Mouse (Mus musculus) liver, embryonic 11.5 days (tissue): ENCODE data around the gene Mb. TPM values are rescaled to one million over a fixed set of nuclear protein-coding genes. Genes with fewer than 3 reads are reported as not detected.

Experiments
- ATAC-seq: fragments of 200-750 bp; cut with Nextera tagmentation; replicated peaks from 2 replicates; pipeline ENCODE4 v1.8.0; 2017; ENCODE audit warnings: moderate number of reproducible peaks, mild to moderate bottlenecking, moderate TSS enrichment, moderate library complexity; ENCODE audit not compliant: low FRiP score
- DNase-seq: peaks from one replicate; pipeline ENCODE4 v3.0.0-alpha.2; 2017; ENCODE audit warnings: low spot score
- H3K27ac ChIP-seq: fragments of 300-500 bp; sonication (generic); 2 replicates; pipeline ENCODE4 v1.5.1; 2014; ENCODE audit warnings: mild to moderate bottlenecking, low read depth, low read length, control low read depth
- H3K27me3 ChIP-seq: fragments of 300-500 bp; sonication (generic); replicated peaks from 2 replicates; pipeline ENCODE4 v1.6.1; 2014; ENCODE audit warnings: low read length, mixed read lengths; ENCODE audit not compliant: control insufficient read depth, insufficient read depth
- H3K36me3 ChIP-seq: fragments of 300-500 bp; sonication (generic); 2 replicates; pipeline ENCODE4 v1.6.1; 2014; ENCODE audit warnings: mild to moderate bottlenecking, low read length, moderate library complexity, mixed read lengths; ENCODE audit not compliant: control insufficient read depth, insufficient read depth
- H3K4me1 ChIP-seq: fragments of 300-500 bp; sonication (generic); replicated peaks from 2 replicates; pipeline ENCODE4 v1.6.1; 2014; ENCODE audit warnings: low read length, mixed read lengths; ENCODE audit not compliant: control insufficient read depth, insufficient read depth
- H3K4me2 ChIP-seq: fragments of 300-500 bp; sonication (generic); 2 replicates; pipeline ENCODE4 v1.6.1; 2014; ENCODE audit warnings: mild to moderate bottlenecking, control low read depth, moderate library complexity
- H3K4me3 ChIP-seq: fragments of 300-500 bp; sonication (generic); 2 replicates; pipeline ENCODE4 v1.5.1; 2014; ENCODE audit warnings: low read depth, low read length, control low read depth
- H3K9ac ChIP-seq: fragments of 300-500 bp; sonication (generic); 2 replicates; pipeline ENCODE4 v1.6.1; 2014; ENCODE audit warnings: low read depth, low read length, control low read depth
- H3K9me3 ChIP-seq: fragments of 300-500 bp; sonication (generic); 2 replicates; pipeline ENCODE4 v1.6.1; 2016; ENCODE audit warnings: low read length, inconsistent platforms, mixed read lengths; ENCODE audit not compliant: control insufficient read depth
- WGBS: fragments of 180-500 bp; shearing (Covaris S2); extraction: QIAGEN DNeasy Blood & Tissue Kit; methylation state at CpG from one replicate; pipeline ENCODE4 v1.1.7; 2014; 5-methylcytosine and 5-hydroxymethylcytosine counted together
- polyA plus RNA-seq: library from polyadenylated mRNA; unstranded; fragments of >200 nt; fragmentation: Nextera tagmentation; extraction: Ambion mirVana; gene quantifications from 2 replicates; pipeline ENCODE4 v1.2.1, GENCODE M21; 2014

Gene Mb
- polyA plus RNA-seq, 1 experiment from 2014 or later: 0.56 TPM

DNA sequence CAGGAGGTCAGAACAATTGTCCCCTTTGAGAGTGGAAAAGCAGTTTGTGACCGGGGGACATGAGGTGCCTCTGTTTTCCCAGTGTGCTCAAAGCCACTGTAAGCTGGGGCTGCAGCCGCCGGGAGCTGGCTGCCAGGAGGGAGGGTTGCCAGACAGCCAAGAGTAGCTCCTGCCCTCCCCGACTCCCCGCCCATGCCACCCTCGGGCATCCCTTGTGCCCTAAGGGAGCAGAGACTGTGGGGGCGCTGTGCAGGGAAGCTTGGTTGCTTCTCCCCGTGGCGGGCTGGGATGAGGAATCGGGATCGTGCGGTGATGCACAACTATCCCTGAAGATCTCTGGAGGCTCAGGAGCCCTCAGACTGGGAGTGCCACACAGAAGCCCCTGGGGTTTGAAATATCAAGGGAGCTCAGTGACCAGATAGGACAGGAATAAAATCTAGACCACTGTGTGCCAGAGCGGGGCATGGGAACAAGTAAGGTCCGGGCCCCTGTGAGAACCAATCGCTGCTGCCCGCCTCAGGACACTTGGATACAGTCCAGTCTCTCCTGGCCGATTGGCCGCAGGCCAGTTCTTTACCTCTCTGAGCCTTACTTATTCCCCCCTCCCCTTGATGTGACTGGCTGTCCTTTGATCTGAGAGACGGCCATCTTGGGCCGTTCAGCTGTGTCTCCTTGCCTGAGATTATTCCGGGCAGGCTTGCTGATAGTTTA is 51.4 kb downstream of the Mb start:
- Histone ChIP-seq H3K9ac (no peak overlapping the region), H3K4me1 (no peaks in the 10 kb centered on the region), H3K36me3 (no peaks in the 10 kb centered on the region), H3K9me3 (no peaks in the 10 kb centered on the region), H3K4me2 (no peak overlapping the region), H3K27me3 (peaks cover 18% of the 10 kb centered on the region), H3K4me3 (no peak overlapping the region), H3K27ac (no peak overlapping the region)
- no peak for DNase-seq
- no peak for ATAC-seq
- WGBS: 52% methylated on average over 21 of the region's 21 CpGs

DNA sequence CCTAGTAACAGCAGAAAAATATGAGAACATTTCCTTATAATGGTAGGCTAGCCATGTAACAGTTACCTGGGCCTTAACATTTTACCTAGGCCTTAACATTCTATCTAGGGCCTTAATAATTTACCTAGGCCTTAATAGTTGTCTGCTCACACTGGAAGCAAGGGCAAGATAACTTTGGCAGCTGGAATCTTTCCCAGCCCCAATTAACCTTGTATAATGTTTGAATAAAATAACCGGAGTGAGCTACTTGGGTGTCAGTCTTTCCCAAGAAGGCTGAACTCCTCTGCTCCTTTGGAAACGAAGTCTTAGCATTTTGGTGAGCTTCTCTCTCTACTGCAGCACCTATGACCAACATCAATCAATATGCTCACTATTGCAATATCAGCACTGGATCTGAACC is 52.4 kb downstream of the Mb start:
- Histone ChIP-seq H3K9me3 (no peaks in the 10 kb centered on the region), H3K4me3 (no peak overlapping the region), H3K4me1 (no peaks in the 10 kb centered on the region), H3K9ac (no peak overlapping the region), H3K27ac (no peak overlapping the region), H3K36me3 (no peaks in the 10 kb centered on the region), H3K27me3 (peaks cover 18% of the 10 kb centered on the region), H3K4me2 (no peak overlapping the region)
- DNase-seq (no peak), ATAC-seq (no peak)
- 66% methylated on average over 2 of the region's 2 CpGs for WGBS

DNA sequence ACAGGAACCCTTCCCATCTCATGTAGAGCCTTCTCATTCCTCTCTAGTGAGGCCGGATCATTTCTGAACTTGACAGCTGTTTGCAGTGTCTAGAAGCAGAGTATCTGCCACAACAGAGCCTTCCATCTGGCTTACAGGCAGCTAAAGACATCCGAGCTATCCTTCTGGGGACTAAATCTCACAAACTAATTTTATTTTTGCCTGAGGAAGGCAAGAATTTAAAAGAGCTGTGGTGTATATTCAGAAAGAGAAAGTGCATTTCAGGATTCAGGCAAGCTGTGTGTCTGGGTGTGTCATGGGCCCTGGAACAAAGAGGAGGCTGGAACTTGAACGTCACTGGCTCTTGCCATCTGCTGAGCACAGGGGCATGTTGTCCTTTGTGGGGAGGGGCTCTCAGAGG is 56.1 kb downstream of the Mb start:
- Histone ChIP-seq H3K27me3 (peaks cover 12% of the 10 kb centered on the region), H3K4me2 (no peak overlapping the region), H3K36me3 (no peaks in the 10 kb centered on the region), H3K9ac (no peak overlapping the region), H3K27ac (no peak overlapping the region), H3K4me1 (no peaks in the 10 kb centered on the region), H3K4me3 (no peak overlapping the region), H3K9me3 (no peaks in the 10 kb centered on the region)
- DNase-seq: no peak
- no peak for ATAC-seq
- 85% methylated on average over 3 of the region's 3 CpGs for WGBS

DNA sequence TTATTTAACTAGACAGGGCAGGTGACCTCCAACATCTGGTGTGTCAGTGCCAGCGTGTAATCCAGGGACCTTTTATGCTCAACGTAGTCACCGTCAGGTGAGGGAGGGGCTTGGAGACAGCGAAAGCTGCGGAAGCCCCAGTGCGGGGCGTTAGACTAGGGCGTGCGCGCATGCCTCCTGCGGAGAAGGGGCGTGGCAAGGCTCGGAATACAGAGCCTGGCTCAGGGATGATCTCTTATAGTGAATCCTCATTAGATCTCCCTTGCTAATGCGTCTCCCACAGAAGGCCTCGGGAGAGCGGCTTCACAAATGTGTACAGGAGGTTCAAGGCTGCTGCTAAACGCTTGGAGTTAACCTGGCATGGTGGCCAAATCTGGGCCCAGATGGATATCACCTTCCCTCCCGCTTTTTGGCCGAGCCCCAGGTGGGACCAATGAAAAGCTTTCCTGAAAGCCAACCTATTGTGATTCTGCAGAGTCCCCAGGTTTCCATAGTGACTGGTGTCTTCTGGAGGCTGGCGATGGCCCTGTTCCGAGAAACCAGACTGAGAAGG is 62.9 kb downstream of the Mb start:
- DNase-seq (peak; percentile 45), ATAC-seq (no peak; the same call in 1 of the 2 replicates)
- Histone ChIP-seq H3K4me2 (peak overlapping the region; percentile 60), H3K36me3 (no peaks in the 10 kb centered on the region), H3K27ac (no peak overlapping the region), H3K9ac (0 out of 2 replicates have a peak overlapping the region, but pooled peaks have one; percentile 5), H3K4me3 (peak overlapping the region; percentile 48), H3K4me1 (no peaks in the 10 kb centered on the region), H3K9me3 (no peaks in the 10 kb centered on the region), H3K27me3 (peaks cover 8% of the 10 kb centered on the region)
- 7% methylated on average over 21 of the region's 21 CpGs for WGBS

DNA sequence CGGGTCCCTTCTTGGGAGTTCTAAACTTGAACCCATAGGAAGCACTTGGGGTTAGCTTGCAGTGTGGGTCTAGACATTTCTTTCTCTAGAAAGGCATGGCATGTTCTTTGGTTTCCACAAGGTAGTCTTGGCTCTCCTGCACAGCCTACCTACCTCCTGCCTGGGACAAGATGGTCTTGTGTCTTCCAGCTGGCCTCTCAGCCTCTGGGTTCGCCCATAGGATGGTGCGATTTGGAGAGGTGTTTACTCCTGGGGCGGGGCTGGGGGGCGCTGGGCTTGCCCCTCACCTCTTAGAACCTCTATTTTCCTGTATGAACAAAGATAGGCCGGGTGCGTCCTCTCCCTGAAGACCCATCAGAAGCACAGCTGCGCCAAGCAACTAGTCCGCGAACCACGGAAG is 63.3 kb downstream of the Mb start:
- H3K36me3 ChIP-seq: no peaks in the 10 kb centered on the region
- H3K4me2 ChIP-seq: peak overlapping the region; percentile 60
- ATAC-seq (no peak), DNase-seq (no peak)
- peak overlapping the region; percentile 48 for H3K4me3 ChIP-seq
- H3K4me1 ChIP-seq: no peaks in the 10 kb centered on the region
- 14% methylated on average over 11 of the region's 11 CpGs for WGBS
- no peak overlapping the region for H3K27ac ChIP-seq
- no peaks in the 10 kb centered on the region for H3K9me3 ChIP-seq
- H3K9ac ChIP-seq: no peak overlapping the region
- peaks cover 8% of the 10 kb centered on the region for H3K27me3 ChIP-seq

DNA sequence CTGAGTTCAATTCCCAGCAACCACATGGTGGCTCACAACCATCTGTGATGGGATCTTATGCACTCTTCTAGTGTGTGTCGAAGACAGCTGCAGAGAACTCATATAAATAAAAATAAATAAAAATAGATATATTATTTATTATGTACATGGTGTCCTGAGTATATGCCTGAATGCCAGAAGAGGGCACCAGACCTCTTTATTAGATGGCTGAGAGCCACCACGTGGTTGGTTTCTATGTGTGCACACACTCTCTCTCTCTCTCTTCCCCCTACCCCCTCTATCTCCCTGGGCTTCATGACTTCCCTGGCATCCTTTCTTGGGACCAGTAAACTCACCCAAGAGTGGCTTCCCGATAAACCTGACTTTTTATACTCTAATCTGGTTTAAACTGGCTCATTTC is 67.7 kb downstream of the Mb start:
- no peak for DNase-seq
- Histone ChIP-seq H3K4me2 (no peak overlapping the region), H3K4me3 (no peak overlapping the region), H3K27ac (no peak overlapping the region), H3K4me1 (no peaks in the 10 kb centered on the region), H3K9me3 (no peaks in the 10 kb centered on the region), H3K9ac (no peak overlapping the region), H3K36me3 (no peaks in the 10 kb centered on the region), H3K27me3 (peaks cover 8% of the 10 kb centered on the region; the same call in 1 of the 2 replicates)
- ATAC-seq: no peak
- WGBS: 44% methylated on average over 3 of the region's 3 CpGs

DNA sequence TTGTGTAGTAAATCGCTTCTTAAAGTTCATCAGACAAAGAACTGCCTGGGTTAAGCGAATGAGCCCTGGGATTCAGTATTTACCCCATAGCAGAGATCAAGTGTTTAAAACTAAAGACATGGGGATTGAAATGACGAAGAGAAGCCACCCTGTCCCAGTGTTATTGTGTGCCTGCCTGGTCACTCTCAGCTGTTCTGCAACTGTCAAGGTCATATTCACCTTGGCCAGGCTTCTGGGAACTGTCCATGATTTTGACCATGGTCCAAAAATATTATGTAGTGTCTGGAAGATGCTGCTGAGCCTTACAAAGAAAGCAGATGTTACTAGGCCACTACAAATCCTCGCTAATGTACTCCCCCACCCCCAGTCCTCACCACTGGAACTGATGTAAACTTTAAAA is 70.7 kb downstream of the Mb start:
- WGBS: 73% methylated on average over 4 of the region's 4 CpGs
- H3K9me3 ChIP-seq: no peaks in the 10 kb centered on the region
- no peaks in the 10 kb centered on the region for H3K36me3 ChIP-seq
- no peak overlapping the region for H3K27ac ChIP-seq
- H3K4me1 ChIP-seq: no peaks in the 10 kb centered on the region
- no peak overlapping the region for H3K4me2 ChIP-seq
- H3K4me3 ChIP-seq: no peak overlapping the region
- no peaks in the 10 kb centered on the region for H3K27me3 ChIP-seq
- H3K9ac ChIP-seq: no peak overlapping the region
- ATAC-seq (no peak), DNase-seq (no peak)

DNA sequence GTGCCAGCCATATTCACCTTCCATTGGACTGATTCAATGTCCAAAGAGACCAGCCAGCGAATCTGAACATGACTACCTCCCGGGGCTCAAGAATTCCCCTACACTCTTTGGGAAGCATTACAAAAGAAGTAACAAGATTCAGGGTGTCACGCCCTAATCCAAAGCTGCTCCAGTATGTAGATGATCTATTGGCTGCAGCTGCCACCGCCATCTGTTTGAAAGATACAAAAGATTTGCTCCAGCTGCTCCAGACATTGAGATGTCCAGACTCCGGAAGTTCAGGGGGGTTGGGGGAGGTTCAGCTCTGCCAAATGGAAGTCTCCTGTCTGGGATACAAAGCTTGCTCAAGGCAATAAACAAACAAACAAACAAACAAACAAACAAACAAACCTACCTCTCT is 73.9 kb downstream of the Mb start:
- H3K36me3 ChIP-seq: no peaks in the 10 kb centered on the region
- DNase-seq (no peak), ATAC-seq (no peak)
- H3K4me2 ChIP-seq: no peak overlapping the region
- no peak overlapping the region for H3K27ac ChIP-seq
- no peak overlapping the region for H3K4me3 ChIP-seq
- 0 out of 2 replicates have a peak, but pooled peaks cover 2% of the 10 kb centered on the region for H3K4me1 ChIP-seq
- H3K9me3 ChIP-seq: no peaks in the 10 kb centered on the region
- no peak overlapping the region for H3K9ac ChIP-seq
- 74% methylated on average over 5 of the region's 5 CpGs for WGBS
- no peaks in the 10 kb centered on the region for H3K27me3 ChIP-seq
